Mouse (Mus musculus): ENCODE results near the gene Ptger4. TPM values are rescaled to one million over a fixed set of nuclear protein-coding genes. Genes with fewer than 3 reads are reported as not detected.
A peak's percentile ranks its signal among the peaks of the same experiment; 100 is the strongest.

Ptger4 gene
- polyA plus RNA-seq, 1 experiment from 2014 or later: 2.8 TPM

GRCm38 (mm10) chr15:5187116-5187515 lies 56.9 kb downstream of the Ptger4 start:
- peaks cover 21% of the 10 kb centered on the region for H3K36me3 ChIP-seq
- no peak overlapping the region for H3K9ac ChIP-seq
- H3K9me3 ChIP-seq: no peaks in the 10 kb centered on the region
- H3K4me3 ChIP-seq: no peak overlapping the region
- ATAC-seq (ENCODE audit: low FRiP score): no peak
- H3K4me1 ChIP-seq (replicated peaks): peaks cover 27% of the 10 kb centered on the region
- 62% methylated on average over 4 of the region's 4 CpGs for WGBS
- H3K27me3 ChIP-seq: no peaks in the 10 kb centered on the region
- H3K4me2 ChIP-seq: no peak overlapping the region
- H3K27ac ChIP-seq: no peak overlapping the region

- peak overlapping the region; percentile 86 for H3K9ac ChIP-seq
- 39% methylated on average over 10 of the region's 10 CpGs for WGBS
Measured at GRCm38 (mm10) chr15:5186293-5186675, 57.7 kb downstream of the Ptger4 start.

DNA sequence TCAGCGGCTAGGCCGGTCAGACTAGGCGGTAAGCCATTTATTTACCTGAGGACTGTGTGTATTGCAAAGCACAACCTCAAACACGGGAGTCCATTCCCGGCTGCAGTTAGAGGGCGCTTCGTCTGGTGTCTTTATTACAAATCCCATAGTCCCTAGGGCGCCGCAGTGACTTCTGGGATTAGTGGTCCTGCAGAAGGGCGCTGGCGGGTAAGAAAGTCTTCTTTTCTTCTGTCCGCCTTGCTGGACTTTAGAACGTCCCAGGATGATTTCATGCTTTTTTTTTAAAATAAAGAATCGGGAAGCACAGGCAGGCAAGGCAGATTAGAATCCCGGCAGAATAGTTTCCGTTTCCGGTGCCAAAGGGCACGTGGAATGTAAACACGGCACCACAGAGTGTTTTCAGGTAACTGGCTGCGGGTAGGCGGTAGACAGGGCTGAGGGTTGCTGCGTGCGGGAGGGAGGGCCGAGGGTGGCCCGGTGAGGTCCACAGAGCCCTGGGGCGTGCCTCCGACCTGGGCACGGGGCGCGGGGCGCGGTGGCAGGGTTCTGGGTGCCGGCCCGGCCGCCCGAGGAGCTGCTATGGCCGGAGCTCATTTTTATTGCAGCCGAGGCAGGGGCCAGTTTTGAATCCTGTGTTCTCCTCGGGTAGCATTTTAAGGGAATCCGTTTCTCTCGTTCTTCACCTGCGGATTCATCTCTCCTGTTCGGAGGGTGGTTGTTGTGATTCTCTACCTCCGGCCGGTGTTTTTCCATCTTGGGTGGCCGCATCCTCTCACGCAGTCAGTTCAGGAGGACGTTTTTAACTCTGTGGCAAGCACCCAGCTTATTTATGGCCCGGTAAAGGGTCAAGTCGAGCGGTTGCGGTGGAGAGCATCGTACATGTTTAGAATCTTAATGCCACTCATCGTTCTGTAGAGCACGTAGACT lies 58.4 kb downstream of the Ptger4 start, which contains the start of gene Ttc33:
Gene Ttc33, plus strand, starts transcription at position 160 of the 927 bp plus-strand sequence.
- WGBS: under 1% methylated on average over 54 of the region's 55 CpGs
- peak; percentile 92 for ATAC-seq (ENCODE audit: low FRiP score)
- no peaks in the 10 kb centered on the region for H3K9me3 ChIP-seq
- H3K27ac ChIP-seq: peak within 1 kb of the TSS; percentile 90
- peaks cover 12% of the 10 kb centered on the region for H3K36me3 ChIP-seq
- H3K4me1 ChIP-seq (replicated peaks): peaks cover 27% of the 10 kb centered on the region
- no peaks in the 10 kb centered on the region for H3K27me3 ChIP-seq
- peak within 1 kb of the TSS; percentile 96 for H3K4me3 ChIP-seq
- H3K9ac ChIP-seq: peak within 1 kb of the TSS; percentile 86
- H3K4me2 ChIP-seq: peak within 1 kb of the TSS; percentile 64

More at GRCm38 (mm10) chr15:5186293-5186675, 57.7 kb downstream of the Ptger4 start:
- H3K4me1 ChIP-seq (replicated peaks): peaks cover 27% of the 10 kb centered on the region
- peak overlapping the region; percentile 90; the same call in 1 of the 2 replicates for H3K27ac ChIP-seq
- H3K9me3 ChIP-seq: no peaks in the 10 kb centered on the region
- H3K27me3 ChIP-seq: no peaks in the 10 kb centered on the region
- peaks cover 15% of the 10 kb centered on the region for H3K36me3 ChIP-seq
- H3K4me3 ChIP-seq: peak overlapping the region; percentile 96
- ATAC-seq (ENCODE audit: low FRiP score): no peak
- peak overlapping the region; percentile 64 for H3K4me2 ChIP-seq

DNA sequence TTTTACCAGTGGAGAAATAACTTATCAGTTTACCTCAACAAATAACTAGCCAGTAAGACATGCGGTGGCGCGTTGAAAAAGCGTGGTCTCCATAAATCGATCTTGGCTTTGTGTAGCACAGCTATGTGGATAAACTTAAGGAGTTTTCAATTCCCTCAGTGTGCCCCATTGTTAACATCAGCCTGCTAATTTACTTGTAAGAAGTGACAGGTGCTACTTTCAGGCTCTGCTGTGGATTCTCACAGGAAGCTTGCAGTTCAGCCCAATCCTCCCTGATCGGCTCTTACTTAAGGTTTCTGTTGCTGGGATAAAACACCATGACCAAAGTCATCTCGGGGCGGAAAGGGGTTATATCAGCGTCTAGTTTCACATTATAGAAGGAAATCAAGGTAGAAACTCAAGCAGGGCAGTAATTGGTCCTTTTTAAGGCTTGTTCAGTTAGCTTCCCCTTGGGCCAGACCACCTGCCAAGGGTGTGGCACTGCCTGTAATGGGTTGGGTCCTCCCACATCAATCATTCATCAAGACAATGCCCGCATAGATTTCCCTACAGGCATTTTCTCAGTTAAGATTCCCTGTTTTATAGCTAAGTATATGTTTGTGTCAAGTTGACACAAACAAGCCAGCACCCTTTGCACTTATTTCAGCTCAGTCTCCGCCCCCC lies 59.2 kb downstream of the Ptger4 start:
- Histone ChIP-seq H3K36me3 (peaks cover 4% of the 10 kb centered on the region; the same call in 1 of the 2 replicates), H3K4me3 (peak overlapping the region; percentile 96), H3K27me3 (no peaks in the 10 kb centered on the region), H3K9ac (peak overlapping the region; percentile 86), H3K27ac (peak overlapping the region; percentile 90), H3K9me3 (no peaks in the 10 kb centered on the region), H3K4me1 (replicated peaks) (peaks cover 27% of the 10 kb centered on the region), H3K4me2 (peak overlapping the region; percentile 64)
- peak; percentile 70 for ATAC-seq (ENCODE audit: low FRiP score)
- 52% methylated on average over 10 of the region's 11 CpGs for WGBS

GRCm38 (mm10) chr15:5173217-5173820 lies 70.7 kb downstream of the Ptger4 start:
- no peaks in the 10 kb centered on the region for H3K27me3 ChIP-seq
- no peak overlapping the region for H3K4me2 ChIP-seq
- 92% methylated on average over 12 of the region's 12 CpGs for WGBS
- ATAC-seq (ENCODE audit: low FRiP score): no peak
- no peak overlapping the region for H3K4me3 ChIP-seq
- no peaks in the 10 kb centered on the region for H3K9me3 ChIP-seq
- H3K27ac ChIP-seq: no peak overlapping the region
- no peak overlapping the region for H3K9ac ChIP-seq
- peaks cover 69% of the 10 kb centered on the region for H3K36me3 ChIP-seq
- no peaks in the 10 kb centered on the region for H3K4me1 ChIP-seq (replicated peaks)

GRCm38 (mm10) chr15:5165121-5165773 lies 78.7 kb downstream of the Ptger4 start:
- Histone ChIP-seq H3K27ac (no peak overlapping the region), H3K4me1 (replicated peaks) (no peaks in the 10 kb centered on the region), H3K36me3 (peaks cover 70% of the 10 kb centered on the region), H3K4me2 (no peak overlapping the region), H3K4me3 (no peak overlapping the region), H3K9ac (no peak overlapping the region), H3K27me3 (no peaks in the 10 kb centered on the region), H3K9me3 (no peaks in the 10 kb centered on the region)
- ATAC-seq (ENCODE audit: low FRiP score): no peak
- 88% methylated on average over 12 of the region's 12 CpGs for WGBS

DNA sequence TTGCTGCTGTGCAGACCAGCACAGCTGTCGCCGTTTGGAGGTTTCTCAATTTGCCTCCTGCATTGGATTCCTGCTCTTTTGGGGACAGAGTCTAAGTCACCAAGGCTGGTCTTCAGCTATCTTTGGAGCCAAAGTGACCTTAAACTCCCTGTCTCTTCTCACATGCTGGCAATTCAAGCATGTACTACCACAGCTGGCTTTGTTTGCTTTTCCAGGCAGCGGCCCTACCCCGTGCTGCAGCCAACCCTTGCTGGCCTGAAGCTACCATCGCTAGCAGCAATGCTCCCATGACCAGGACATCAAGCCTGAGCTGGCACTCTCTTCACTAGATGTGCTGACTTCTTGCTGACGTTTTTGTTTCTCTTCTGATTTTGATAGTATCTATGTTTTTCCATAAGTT lies 85.2 kb downstream of the Ptger4 start:
- Histone ChIP-seq H3K4me2 (no peak overlapping the region), H3K9me3 (no peaks in the 10 kb centered on the region), H3K4me3 (no peak overlapping the region), H3K27me3 (no peaks in the 10 kb centered on the region), H3K9ac (no peak overlapping the region), H3K36me3 (peaks cover 25% of the 10 kb centered on the region), H3K4me1 (replicated peaks) (peaks cover 11% of the 10 kb centered on the region), H3K27ac (no peak overlapping the region)
- WGBS: 79% methylated on average over 6 of the region's 6 CpGs
- ATAC-seq (ENCODE audit: low FRiP score): no peak

GRCm38 (mm10) chr15:5157386-5157785 lies 86.6 kb downstream of the Ptger4 start:
- no peak for ATAC-seq (ENCODE audit: low FRiP score)
- Histone ChIP-seq H3K9ac (no peak overlapping the region), H3K27me3 (no peaks in the 10 kb centered on the region), H3K36me3 (peaks cover 13% of the 10 kb centered on the region), H3K4me2 (no peak overlapping the region), H3K27ac (no peak overlapping the region), H3K9me3 (no peaks in the 10 kb centered on the region), H3K4me3 (no peak overlapping the region), H3K4me1 (replicated peaks) (peaks cover 11% of the 10 kb centered on the region)
- 80% methylated on average over 1 of the region's 1 CpGs for WGBS

Other genes with a start within 250 kb of the Ptger4 start
- 0.12 TPM in 1 of 2 replicates, not detected in the other for gene C7, start 180.4 kb downstream of the Ptger4 start, polyA plus RNA-seq (2015; fragmentation: Nextera tagmentation; extraction: Ambion mirVana)
- gene Card6, start 135.6 kb downstream of the Ptger4 start, polyA plus RNA-seq (2015; fragmentation: Nextera tagmentation; extraction: Ambion mirVana): 0.93 and 1.0 TPM in 2 replicates
- 426 and 444 TPM in 2 replicates for gene Rpl37, start 127.5 kb downstream of the Ptger4 start, polyA plus RNA-seq (2015; fragmentation: Nextera tagmentation; extraction: Ambion mirVana)
- 14.3 and 15.6 TPM in 2 replicates for gene Prkaa1, start 100.3 kb downstream of the Ptger4 start, polyA plus RNA-seq (2015; fragmentation: Nextera tagmentation; extraction: Ambion mirVana)
- 55.7 and 59.8 TPM in 2 replicates for gene Ttc33, start 58.7 kb downstream of the Ptger4 start, polyA plus RNA-seq (2015; fragmentation: Nextera tagmentation; extraction: Ambion mirVana)

All from hindbrain, embryonic 13.5 days (tissue).